Mouse (Mus musculus) lung, adult 18-20 months (tissue): ENCODE data around the gene Helz2.

Source experiments
- DNase-seq, 2 experiments: peaks; one replicate each; pipeline ENCODE4 v3.0.0; 2022; ENCODE audit warnings: mixed read lengths in 2 of 2

Helz2 gene

GRCm38 (mm10) chr2:181241602-181242313 lies at the start of gene Helz2:
Helz2 (minus strand) TSS chr2:181242027.
- DNase-seq, result peak; percentile 72 to 74

GRCm38 (mm10) chr2:181290937-181291336 lies 49.1 kb upstream of the Helz2 start:
- DNase-seq, result no peak

GRCm38 (mm10) chr2:181288691-181289090 lies 46.9 kb upstream of the Helz2 start:
- DNase-seq, result no peak

- DNase-seq, result peak; percentile 96 to 97
Measured at GRCm38 (mm10) chr2:181287958-181288350, 46.1 kb upstream of the Helz2 start, which contains the start of gene Gmeb2. Gmeb2 (minus strand) TSS chr2:181288035.

- DNase-seq, result peak; percentile 81 to 85
Measured at GRCm38 (mm10) chr2:181287338-181287957, 45.6 kb upstream of the Helz2 start.

- DNase-seq, result no peak
Measured at GRCm38 (mm10) chr2:181286629-181287337, 45.0 kb upstream of the Helz2 start.

GRCm38 (mm10) chr2:181279968-181280367 lies 38.1 kb upstream of the Helz2 start:
- no peak for DNase-seq

- DNase-seq, result no peak
Measured at GRCm38 (mm10) chr2:181277866-181278265, 36.0 kb upstream of the Helz2 start.

- DNase-seq, result peak; percentile 32 to 66
Measured at GRCm38 (mm10) chr2:181276766-181277165, 34.9 kb upstream of the Helz2 start.

- DNase-seq, result no peak
Measured at GRCm38 (mm10) chr2:181274639-181275038, 32.8 kb upstream of the Helz2 start.

GRCm38 (mm10) chr2:181273829-181274228 lies 32.0 kb upstream of the Helz2 start:
- no peak for DNase-seq

- DNase-seq, result no peak
Measured at GRCm38 (mm10) chr2:181272092-181272491, 30.3 kb upstream of the Helz2 start.

- no peak for DNase-seq
Measured at GRCm38 (mm10) chr2:181266839-181267238, 25.0 kb upstream of the Helz2 start.

- no peak for DNase-seq
Measured at GRCm38 (mm10) chr2:181253248-181253647, 11.4 kb upstream of the Helz2 start.

GRCm38 (mm10) chr2:181251841-181252240 lies 10.0 kb upstream of the Helz2 start:
- no peak for DNase-seq

- DNase-seq, result no peak
Measured at GRCm38 (mm10) chr2:181249217-181249616, 7.4 kb upstream of the Helz2 start.

GRCm38 (mm10) chr2:181245031-181245430 lies 3.2 kb upstream of the Helz2 start:
- no peak for DNase-seq

- DNase-seq, result peak; percentile 69 to 74
Measured at GRCm38 (mm10) chr2:181243706-181244394, 2.0 kb upstream of the Helz2 start.

GRCm38 (mm10) chr2:181242314-181242665 lies 463 bp upstream of the Helz2 start:
- no peak for DNase-seq

- DNase-seq, result no peak
Measured at GRCm38 (mm10) chr2:181240806-181241440, 904 bp downstream of the Helz2 start.

- DNase-seq, result no peak
Measured at GRCm38 (mm10) chr2:181239261-181239660, 2.6 kb downstream of the Helz2 start.

- DNase-seq, result no peak
Measured at GRCm38 (mm10) chr2:181238861-181239260, 3.0 kb downstream of the Helz2 start.
